Mouse (Mus musculus) cerebellum, adult 8-10 months (tissue): Measurements from ENCODE around the gene Rnasek.

Experiments used
- DNase-seq: peaks from one replicate; pipeline ENCODE4 v3.0.0; 2022

Gene Rnasek

DNA sequence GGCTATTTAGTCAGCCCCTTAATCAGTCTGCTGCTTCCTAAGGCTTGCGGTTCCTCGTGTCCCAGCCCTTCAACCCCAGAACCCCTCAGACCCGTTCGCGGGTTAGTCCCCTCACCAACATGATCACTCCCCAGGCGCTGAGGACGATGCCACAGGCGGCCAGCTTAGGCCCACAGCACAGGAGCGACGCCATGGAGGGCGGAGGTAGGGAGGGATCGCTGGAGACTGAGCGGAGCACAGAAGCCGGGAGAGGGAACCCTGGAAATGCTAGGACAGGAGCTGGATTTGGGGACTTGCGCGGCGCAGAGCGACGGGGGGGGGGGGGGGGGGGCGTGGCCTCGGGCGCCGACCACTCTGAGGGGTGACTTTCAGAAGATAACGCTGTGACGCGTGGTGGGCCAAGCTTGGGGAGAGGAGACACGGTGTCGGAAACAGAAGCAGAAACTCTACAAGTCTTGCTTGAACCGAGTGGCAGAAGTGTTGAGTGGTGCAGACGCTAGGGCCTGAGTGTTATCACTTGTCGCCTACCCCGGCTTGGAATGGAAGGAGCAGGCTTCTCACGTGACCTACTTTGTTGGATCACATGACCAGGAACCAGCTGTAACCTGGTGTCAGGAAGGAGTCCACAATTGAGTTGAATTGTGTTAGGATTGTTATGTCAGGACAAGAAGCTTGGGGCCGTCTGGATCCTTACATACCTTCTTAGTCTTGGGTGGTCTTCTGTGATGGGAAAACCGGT is at the start of gene Rnasek, which contains the start of gene Gm21988:
Gene Rnasek (minus strand): TSS at position 302 of the 739 bp plus-strand sequence.
Gene Gm21988 (minus strand): TSS at position 290 of the 739 bp plus-strand sequence.
- peak; percentile 89 for DNase-seq

DNA sequence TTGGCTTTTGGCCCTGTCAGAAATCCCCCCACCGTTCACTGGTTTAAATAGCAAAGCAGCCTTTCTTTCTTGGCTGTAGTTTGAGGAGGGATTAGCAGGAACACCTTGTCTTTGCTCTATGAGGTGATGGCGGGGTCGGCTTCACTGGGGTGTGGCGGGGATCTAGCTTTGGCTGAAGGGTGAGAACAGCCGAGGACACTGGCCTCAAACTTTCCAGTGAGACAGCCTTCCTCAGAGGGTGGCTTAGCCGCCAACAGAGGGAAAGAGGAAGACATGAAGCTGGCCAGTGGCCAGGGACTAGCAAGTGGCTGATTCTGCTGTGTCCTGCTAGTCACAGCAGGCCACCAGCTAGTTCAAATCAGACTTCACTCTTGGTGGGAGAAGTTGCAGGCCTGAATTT is 49.6 kb upstream of the Rnasek start:
- DNase-seq, result no peak

DNA sequence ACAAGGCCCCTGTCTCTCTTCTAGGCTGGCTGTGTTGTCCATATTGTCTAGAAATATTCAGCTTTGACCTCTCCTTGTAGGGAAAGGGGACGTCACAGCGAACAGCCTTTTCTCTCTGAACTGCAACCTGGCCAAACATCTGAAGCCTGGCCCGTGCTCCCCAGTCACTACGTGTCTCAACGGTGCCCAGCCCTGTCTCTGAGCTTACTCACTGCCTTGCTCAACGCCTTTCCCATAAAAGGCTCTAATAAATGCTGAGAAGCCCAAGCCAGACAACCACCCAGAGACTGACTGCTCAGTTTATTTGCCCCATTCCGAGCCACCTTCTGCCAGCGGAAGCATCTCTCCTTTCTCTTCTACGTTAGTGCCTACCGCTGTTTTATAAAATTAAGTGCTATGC is 48.5 kb upstream of the Rnasek start:
- DNase-seq, result no peak

DNA sequence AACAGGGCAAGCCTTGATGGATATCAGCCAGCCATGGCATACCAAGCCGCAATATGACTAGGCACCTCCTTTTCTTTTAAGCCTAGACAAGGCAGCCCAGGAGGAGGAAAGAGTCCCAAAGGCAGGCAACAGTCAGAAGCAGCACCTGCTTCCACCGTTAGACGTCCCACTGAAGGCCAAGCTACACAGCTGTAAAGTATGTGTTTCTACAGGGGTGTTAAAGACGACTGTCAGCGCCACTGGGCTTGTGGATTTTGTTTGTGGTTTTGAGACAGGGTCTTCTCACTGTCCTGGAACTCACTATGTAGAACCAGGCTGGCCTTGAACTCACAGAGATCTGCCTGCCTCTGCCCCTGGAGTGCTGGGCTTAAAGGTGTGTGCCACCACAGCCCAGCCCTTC is 46.0 kb upstream of the Rnasek start:
- DNase-seq, result no peak

DNA sequence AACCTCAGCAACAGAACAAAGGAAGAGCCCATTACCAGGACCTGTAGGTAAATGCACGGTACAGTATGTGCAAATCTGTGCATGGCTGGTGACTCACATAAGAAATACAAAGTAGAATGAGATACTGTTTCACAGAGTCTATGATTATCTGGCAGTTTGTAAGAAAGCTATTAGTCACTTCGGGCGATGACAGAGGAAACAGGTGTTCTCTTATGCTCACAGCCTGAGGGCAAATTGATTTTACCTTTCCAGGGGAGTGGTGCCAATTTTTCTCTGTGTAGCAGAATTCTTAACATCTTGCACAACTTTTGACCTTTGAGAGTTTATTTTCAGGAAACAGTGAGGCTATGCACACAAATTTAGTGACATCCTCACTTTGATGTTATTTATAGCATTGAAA is 45.1 kb upstream of the Rnasek start:
- DNase-seq, result no peak

DNA sequence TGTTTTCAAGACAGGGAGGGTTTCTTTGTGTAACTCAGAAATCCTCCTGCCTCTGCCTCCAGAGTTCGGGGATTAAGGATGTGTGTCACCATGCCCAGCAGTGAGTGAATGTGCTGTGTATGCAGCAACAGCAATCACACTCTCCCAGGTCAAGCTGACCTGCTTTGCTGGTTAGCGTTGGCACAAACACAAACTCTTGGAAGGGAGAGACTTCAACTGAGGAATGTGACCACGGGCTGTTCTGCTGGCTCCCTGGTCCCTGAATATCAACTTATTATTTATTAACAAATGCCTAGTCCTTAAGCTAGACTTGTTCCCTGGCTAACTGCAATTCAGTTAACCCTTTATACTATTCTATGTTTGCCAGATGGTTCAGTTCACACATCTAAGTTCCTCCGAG is 44.0 kb upstream of the Rnasek start:
- DNase-seq, result no peak

DNA sequence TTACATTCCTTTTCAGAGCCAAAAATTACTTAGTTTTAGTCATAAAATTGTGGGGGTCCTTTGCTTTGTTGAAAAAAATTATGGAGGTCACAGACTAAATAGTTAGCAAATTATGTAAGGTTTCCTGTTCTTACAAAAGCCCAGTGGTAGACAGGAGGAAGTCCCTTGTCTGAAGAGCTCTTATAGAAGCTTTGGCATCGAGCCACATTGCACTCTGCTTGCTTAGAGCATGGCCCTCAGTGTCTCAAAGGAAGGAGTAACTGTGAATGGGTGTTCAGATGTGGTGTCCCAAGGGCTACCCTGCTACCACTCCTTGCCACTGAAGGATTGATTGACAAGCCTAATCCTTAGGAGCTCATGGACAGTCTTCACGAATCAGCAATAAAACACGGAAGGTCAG is 40.8 kb upstream of the Rnasek start:
- DNase-seq, result no peak

DNA sequence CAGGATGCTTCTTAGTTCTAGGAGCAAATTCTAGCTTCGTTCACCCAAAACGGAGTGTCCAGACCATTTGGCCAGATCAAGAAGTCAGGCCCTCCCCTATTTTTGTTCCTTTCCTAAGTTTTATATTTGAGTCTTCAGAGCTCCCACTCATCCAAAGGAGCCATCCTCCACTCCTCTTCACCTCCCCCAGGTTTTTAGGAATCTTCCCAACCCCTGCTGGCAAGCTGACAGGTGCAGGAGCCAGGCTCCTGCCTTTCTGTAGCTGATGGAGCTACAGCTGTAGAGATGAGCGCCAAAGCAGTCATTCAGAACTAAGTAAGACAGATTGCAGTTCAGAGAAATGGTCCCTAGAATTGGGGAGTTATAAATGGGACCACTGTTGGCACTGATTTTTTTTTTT is 39.3 kb upstream of the Rnasek start:
- no peak for DNase-seq

DNA sequence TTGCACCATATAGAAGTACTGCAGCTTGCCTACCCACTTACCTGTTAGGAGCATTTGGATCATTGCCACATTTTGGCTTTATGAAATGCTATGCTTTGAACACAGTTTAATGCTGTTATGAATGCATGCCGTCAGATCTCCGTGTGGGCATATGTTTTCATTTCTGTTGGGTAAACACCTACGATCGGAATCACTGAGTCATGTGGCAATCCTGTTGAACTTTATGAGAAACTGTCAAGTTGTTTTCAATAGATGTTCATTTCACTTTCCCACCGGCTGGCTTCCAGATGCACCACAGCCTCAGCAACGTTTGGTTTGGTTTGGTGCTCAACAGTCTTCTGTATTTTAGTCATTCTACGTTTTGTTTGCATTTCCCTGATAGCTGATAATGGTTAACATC is 32.0 kb upstream of the Rnasek start:
- no peak for DNase-seq

DNA sequence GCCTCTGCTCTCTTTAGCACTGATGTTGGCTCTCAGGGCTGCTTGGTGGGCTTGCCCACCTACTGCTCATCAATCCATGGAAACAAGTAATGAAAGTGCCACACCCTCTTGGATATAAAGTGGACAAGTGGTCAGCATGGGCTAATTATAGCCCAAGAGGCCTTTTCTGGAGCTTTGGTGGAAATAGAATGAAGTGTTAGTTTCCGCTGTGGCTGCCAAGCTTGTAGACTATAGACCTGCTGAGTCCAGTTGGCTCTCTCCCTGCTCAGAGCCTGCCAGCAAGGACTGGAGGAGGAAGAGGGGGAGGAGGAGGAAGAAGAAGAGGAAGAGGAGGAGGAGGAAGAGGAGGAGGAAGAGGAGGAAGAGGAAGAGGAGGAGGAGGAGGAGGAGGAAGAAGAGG is 26.8 kb upstream of the Rnasek start:
- no peak for DNase-seq

DNA sequence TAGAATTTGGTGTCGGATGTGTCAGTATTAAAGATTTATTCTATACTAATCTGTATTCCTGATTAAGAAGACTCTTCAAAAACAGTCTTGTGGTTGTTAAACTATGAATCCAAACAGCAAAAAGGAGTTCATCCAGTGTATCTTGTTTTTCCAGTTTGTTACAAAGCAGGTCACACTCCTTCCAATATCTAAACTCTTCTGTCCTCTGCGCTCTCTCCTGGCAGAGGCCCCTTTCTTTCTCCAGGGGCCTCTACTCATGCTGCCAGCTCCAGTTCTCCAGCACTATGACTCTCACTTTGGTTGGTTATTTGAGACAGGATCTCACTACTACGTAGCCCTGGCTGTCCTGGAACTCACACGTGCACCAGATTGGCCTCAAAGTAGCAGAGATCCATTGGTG is 26.2 kb upstream of the Rnasek start:
- no peak for DNase-seq

DNA sequence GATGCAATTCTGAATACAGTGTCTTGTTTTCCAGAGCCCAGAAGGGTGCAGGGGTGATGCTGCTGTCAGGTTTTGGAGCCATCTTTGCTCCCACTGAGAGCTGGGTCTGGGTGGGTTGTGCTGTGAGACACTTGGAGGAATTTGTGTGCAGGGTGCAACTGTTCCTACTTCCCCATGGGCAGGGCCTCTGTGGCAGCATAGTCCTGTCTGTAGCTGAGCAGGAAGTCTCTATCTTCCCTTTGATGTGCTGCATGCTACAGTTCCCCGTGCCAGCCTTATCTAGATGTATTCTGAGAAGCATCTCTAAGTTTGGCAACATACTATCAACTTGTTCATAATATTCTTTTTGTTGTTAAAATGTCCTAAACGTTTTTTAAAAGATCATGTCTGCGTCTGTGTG is 25.6 kb upstream of the Rnasek start:
- DNase-seq, result no peak

DNA sequence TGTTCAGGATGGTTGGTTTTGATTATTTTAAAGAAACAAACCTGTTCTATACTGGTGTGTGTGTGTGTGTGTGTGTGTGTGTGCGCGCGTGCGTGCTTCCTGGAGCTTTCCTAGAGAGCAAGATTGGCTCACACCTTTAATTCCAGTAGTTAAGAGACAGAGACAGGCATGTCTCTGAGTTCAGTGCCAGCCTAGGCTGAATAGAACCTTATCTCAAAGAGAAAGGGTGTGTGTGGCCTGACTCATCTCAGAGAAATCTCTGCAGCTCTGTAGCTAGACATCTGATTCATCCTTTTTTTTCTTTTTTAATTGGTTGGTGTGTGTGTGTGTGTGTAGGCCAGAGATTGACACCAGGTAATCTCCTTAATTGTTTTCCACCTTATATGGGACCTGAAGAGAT is 19.4 kb upstream of the Rnasek start:
- DNase-seq, result no peak

DNA sequence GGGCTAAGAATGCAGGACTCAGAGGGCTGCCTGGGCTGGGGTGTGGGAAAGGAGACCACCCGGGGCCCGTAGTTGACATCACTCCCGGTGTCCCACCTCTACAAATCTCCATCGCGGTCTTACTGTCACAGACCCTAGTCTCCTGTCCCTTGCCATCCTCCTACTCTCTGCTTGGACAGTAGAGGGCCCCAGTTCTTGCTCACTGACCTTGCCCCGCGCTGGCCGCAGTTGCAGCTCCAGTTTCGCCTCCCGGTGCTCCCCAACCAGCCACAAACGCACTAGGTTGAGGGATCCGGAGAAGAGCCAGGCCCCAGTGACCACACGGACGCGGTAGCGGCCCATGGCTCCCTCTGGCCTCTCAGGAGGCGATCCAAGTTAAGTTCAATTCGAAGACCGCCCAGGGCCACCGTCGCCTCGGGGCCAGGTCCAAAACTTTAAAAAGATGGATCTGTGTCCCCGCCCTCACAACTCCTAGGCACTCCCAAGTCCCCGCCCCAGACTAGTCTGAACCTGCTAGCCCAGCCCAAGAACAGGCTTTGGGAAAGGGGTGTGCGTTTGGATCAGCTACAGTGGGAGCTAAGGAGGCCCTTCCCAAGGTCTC is 15.4 kb upstream of the Rnasek start, which contains the start of gene Alox12:
Gene Alox12 (minus strand): TSS at position 423 of the 601 bp plus-strand sequence.
- no peak for DNase-seq

DNA sequence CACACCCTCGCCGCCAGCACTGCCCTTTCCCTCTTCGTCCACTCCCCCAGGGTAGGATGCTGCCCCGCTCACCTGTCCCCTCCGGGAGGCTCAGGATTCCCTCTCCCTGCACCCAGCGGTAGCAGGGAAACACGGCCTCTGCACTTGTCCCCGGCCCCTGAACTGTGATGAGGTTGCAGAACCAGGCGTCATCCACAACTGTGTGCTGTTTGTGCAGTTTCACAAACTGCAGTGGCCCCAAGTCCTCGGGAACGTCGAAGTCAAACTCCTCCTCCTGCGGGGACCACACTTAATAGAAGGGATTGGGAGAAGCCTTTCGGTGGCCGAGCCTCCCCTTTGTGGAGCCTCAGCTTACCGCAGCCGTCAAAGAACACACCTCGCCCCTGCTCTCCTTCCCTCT is 14.7 kb upstream of the Rnasek start:
- no peak for DNase-seq

DNA sequence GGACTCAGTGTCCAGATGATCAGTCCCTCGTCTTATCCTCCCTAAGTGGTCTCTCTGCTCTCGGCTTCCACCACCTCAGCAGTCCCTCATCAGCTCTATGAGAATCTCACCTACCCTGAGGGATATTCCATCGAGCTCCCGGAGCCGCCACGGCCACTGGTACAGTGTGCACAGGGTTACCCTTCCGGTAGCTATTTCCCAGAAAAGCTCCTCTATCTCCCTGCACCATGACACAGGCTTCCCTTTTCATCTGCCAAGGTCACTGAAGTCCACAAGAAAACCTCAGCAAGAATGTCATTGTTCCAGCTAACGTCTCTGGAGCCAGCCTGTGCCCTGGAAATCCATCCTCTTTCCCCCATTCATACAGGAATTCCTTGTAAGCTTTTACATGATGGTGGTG is 12.2 kb upstream of the Rnasek start:
- no peak for DNase-seq

DNA sequence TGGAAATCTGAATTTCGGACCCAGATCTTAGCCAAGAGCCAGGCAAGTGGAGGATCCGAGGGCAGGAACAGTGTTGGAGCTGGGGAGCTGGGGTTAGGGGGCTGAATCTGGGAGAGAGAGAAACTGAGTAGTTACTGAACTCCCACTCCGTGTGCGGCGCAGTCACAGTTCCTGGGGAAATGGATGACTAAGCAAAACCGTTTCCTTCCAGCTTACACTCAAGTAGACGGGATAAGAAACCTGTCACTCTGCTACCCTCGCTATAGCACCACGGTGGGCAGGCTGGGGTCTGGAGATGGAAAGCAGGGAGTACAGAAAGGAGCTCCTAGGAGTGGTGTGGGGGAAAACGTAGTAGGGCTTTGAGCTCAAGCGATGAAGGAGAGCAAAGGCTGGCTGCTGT is 10.5 kb upstream of the Rnasek start:
- no peak for DNase-seq

DNA sequence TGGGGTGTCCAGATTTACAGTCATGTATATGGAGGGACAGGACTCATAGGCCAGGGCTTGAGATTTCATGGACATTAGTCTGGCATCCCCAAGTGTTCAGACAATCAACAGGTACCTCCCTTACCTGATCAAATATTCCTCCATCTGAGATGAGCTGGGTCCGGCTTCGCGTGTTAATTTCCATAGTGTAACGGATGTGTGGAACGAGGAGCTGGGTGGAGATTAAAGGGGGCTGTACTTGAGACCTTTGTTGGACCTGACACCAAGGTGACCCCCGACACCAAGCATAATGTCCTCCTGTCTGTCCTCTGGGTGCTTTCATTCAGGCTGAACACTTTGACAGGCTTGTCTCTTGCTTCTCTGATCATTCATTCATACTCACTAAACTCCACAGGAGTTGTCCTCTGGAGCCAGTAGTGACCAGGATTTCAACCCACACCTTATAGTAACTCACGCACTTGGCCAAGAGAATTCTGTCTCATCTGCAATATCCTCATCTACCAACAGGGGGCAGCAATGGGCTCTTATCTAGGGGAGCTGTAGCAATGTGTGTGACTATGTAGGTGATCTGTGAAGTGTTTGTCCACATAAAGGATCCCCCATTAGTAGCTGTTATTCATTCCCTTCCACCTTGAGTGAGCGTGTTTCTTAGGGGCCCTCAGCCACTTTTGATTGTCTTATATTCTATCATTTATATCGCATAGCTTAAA is 7.6 kb upstream of the Rnasek start:
- peak; percentile 74 for DNase-seq

DNA sequence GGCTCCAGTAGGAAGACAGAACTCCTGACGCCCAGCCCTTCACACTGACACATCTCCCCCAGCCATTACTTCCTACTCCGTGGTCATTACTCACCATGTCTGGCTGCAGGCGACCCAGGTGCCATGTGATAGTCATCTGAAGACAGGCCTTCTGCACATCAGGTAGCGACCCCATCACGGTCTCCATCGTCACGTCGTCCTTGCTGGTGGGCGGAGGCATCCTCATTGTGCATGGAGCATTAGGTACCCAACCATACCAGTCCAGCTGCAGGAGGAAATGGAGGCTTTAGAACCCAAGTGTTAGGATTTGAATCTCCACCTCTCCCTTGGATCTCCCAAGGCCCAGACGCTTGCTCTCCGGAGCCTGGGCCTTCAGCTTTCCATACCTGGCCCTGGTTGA is 2.9 kb upstream of the Rnasek start:
- no peak for DNase-seq

DNA sequence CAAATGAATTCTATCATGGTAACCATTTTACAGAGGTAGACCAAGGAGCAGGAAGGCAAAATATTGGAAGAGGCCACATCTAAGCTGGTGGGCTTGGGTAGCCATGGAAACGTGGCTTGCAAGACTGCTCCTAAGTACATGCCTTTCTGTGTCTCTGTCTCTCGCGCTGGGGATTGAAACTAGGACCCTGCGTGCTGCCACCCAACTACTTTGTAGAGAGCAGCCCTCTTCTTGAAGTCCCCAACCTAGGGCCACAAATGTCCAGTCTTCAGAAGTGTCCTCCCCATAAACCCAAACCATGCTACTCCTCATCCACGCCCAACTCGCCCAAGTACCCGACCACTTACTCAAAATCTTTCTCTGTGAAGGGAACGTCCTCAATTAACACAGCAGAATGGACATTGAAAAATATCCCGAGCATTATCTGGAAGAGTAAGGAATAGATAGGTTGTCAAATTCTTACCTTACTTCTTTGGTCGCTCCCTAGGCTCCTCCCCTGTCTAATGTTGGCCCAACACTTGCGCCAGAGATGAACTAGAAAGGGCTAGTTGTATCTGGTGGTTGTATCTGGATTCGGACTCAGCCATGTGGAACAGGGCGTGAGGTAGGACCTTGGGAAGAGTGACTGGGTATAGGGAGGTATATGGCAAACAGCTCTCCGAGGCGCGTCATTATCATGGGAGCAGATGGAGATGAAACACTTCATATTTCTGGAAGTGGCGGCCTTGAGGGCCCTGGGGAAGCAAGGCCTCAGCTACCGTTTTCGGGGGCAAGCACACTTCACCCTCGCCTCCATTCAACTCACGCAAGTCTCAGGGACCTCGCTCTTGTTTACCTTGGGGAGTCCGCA is 826 bp downstream of the Rnasek start:
- DNase-seq, result no peak

DNA sequence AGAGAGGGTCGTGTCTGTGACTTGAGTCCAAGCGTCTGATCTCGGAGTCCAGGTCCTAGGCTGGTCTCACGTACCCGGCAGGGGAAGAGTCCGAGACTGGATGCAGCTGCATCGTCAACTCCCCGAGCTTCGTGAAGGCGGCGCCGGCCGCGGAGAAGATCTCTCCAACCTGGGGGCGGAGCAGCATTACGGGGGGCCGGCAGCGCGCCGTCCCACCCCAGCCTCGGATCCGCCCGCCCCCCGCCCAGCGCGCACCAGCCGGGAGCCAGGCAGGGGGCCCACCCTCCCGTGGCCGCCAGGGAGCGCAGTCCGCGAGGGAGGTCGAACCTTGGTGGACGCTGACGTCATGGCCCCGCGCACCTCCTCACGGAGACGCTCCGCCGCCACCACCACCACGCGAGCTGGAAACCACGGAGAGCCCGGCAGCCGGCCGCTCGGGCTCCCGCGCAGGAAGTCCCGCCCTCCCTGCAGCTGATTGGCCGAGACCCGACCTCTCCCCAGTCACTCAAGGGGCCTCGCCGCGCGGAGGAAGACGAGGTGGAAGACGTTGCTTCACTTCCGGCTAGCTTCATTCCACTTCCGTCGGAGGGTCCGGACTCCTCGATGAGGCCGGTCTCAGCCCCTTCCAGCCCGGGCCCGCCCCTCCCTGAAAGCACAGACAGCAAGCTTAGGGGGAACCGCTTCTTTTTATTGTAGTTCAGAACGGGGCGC is 2.0 kb downstream of the Rnasek start, which contains the start of gene 0610010K14Rik:
Gene 0610010K14Rik (minus strand): TSS at position 458 of the 711 bp plus-strand sequence.
- DNase-seq, result peak; percentile 98

DNA sequence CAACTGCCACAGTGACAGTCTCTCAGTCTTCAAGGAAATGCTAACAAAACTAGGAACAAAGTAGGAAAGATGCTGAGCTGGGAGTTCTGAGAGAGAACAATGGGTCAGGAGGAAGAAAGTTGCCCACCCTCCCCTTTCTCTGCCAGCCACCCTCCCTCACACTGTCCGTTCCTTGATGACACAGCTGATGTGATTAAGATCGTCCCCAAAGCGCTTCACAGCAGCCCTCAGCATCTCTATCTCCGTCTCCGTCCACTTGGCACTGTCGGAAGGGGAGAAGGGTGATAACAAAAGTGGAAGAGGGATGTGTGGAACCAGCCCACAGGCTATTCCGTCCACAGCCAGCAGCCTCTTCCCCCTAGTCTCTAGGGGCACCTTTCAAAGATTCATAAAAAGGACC is 2.9 kb downstream of the Rnasek start:
- DNase-seq, result no peak
